In genomic region chr5:47334299-47334698, GRCm38 (mm10) we compare ENCODE assay signal across 27 mouse cellular contexts.
DNase-seq lines count a peak whose midpoint lies in the region; ATAC-seq and TF ChIP-seq lines count a peak whose summit lies in the region.
"Had no signal": no experiment of that assay in that cellular context is flagged by ENCODE, and none has a peak within 500 bp of the region (broad histone marks: within the 10 kb centered on the region; RNA-seq: fewer than 3 reads in every experiment).

No protein-coding gene starts in this region.

- peak; percentile 69 for DNase-seq in cerebellum, postnatal 10 days
- peak; percentile 6 for DNase-seq in gastrocnemius, postnatal 25 days
- no peak for DNase-seq in gastrocnemius, postnatal 36 days
- DNase-seq in midbrain, postnatal 0 days (ENCODE audit: low spot score) = peak; percentile 5
- DNase-seq in layer of hippocampus, adult 9-10 months (ENCODE audit: low spot score) = no peak
- DNase-seq: cerebellum, adult 18-20 months; embryo, embryonic 11 days; kidney, adult 11 months; lung, embryonic 14.5 days; lung, postnatal 14 days; midbrain, embryonic 14.5 days; right cerebral cortex, adult 18-20 months; right cerebral cortex, postnatal 4 days; thymus, adult 2 months; thymus, postnatal 36 days had no signal

- 78% methylated on average over 3 of the region's 3 CpGs for WGBS in midbrain, postnatal 0 days
- 74% methylated on average over 3 of the region's 3 CpGs for WGBS in midbrain, embryonic 15.5 days

- no peak for TF ChIP-seq CTCF in midbrain, postnatal 0 days (IDR thresholded peaks at IDR 0.05)

- no peak overlapping the region for H3K4me2 ChIP-seq in midbrain, postnatal 0 days (ENCODE audit: low read depth, low read length, poor library complexity, severe bottlenecking)
- no peak overlapping the region for H3K4me2 ChIP-seq in midbrain, embryonic 15.5 days
- H3K4me2 ChIP-seq: embryonic facial prominence, embryonic 12.5 days; heart, embryonic 12.5 days; hindbrain, embryonic 15.5 days; kidney, embryonic 15.5 days; liver, embryonic 15.5 days; lung, embryonic 14.5 days had no signal

- H3K9me3 ChIP-seq in midbrain, postnatal 0 days (ENCODE audit: low read length) = no peaks in the 10 kb centered on the region
- H3K9me3 ChIP-seq in midbrain, embryonic 15.5 days = no peaks in the 10 kb centered on the region
- H3K9me3 ChIP-seq: embryonic facial prominence, embryonic 12.5 days; heart, embryonic 12.5 days; hindbrain, embryonic 10.5 days; hindbrain, embryonic 15.5 days; kidney, embryonic 15.5 days; liver, embryonic 15.5 days had no signal

- no peaks in the 10 kb centered on the region for H3K27me3 ChIP-seq in midbrain, postnatal 0 days (ENCODE audit: insufficient read depth, low read length)
- no peaks in the 10 kb centered on the region for H3K27me3 ChIP-seq in midbrain, embryonic 15.5 days (replicated peaks)
- H3K27me3 ChIP-seq: embryonic facial prominence, embryonic 12.5 days; heart, embryonic 12.5 days; hindbrain, embryonic 15.5 days; kidney, embryonic 15.5 days; liver, embryonic 15.5 days had no signal

- intact Hi-C loops in gastrocnemius, postnatal 36 days (cut with DNase I) = no loop called here

- H3K4me3 ChIP-seq in midbrain, postnatal 0 days (ENCODE audit: low read depth, low read length) = no peak overlapping the region
- no peak overlapping the region for H3K4me3 ChIP-seq in midbrain, embryonic 15.5 days
- H3K4me3 ChIP-seq: embryonic facial prominence, embryonic 12.5 days; heart, embryonic 12.5 days; hindbrain, embryonic 10.5 days; hindbrain, embryonic 15.5 days; kidney, embryonic 15.5 days; left cerebral cortex, adult 2 months; liver, embryonic 15.5 days had no signal

- H3K9ac ChIP-seq in midbrain, postnatal 0 days (replicated peaks; ENCODE audit: low read length, poor library complexity, severe bottlenecking) = no peak overlapping the region
- no peak overlapping the region for H3K9ac ChIP-seq in midbrain, embryonic 15.5 days
- H3K9ac ChIP-seq: embryonic facial prominence, embryonic 12.5 days; heart, embryonic 12.5 days; hindbrain, embryonic 15.5 days; kidney, embryonic 15.5 days; liver, embryonic 15.5 days; lung, embryonic 14.5 days had no signal

- H3K27ac ChIP-seq in midbrain, postnatal 0 days (ENCODE audit: low read depth, low read length) = no peak overlapping the region
- no peak overlapping the region for H3K27ac ChIP-seq in midbrain, embryonic 15.5 days
- H3K27ac ChIP-seq: embryonic facial prominence, embryonic 12.5 days; hindbrain, embryonic 10.5 days; hindbrain, embryonic 15.5 days; kidney, embryonic 15.5 days; left cerebral cortex, adult 2 months; liver, embryonic 15.5 days had no signal

- no peaks in the 10 kb centered on the region for H3K36me3 ChIP-seq in midbrain, postnatal 0 days (ENCODE audit: insufficient read depth, low read length)
- H3K36me3 ChIP-seq in midbrain, embryonic 15.5 days (replicated peaks) = no peaks in the 10 kb centered on the region
- H3K36me3 ChIP-seq: embryonic facial prominence, embryonic 12.5 days; heart, embryonic 12.5 days; hindbrain, embryonic 10.5 days; hindbrain, embryonic 15.5 days; kidney, embryonic 15.5 days; liver, embryonic 15.5 days had no signal

- ATAC-seq in cerebellum, adult (ENCODE audit: insufficient number of reproducible peaks, low FRiP score, low TSS enrichment) = no peak
- no peak for ATAC-seq in midbrain, postnatal 0 days (ENCODE audit: low FRiP score)
- no peak for ATAC-seq in midbrain, embryonic 15.5 days (replicated peaks)
- ATAC-seq: forebrain, embryonic 14.5 days; inflammation-experienced regulatory T-cells, adult 6 months; Patski had no signal

- H3K4me1 ChIP-seq in midbrain, postnatal 0 days (ENCODE audit: insufficient read depth, low read length) = no peaks in the 10 kb centered on the region
- H3K4me1 ChIP-seq in midbrain, embryonic 15.5 days = no peaks in the 10 kb centered on the region
- H3K4me1 ChIP-seq: embryonic facial prominence, embryonic 12.5 days; heart, embryonic 12.5 days; hindbrain, embryonic 10.5 days; hindbrain, embryonic 15.5 days; kidney, embryonic 15.5 days; liver, embryonic 15.5 days had no signal

Comparison
In these comparisons a context has a peak if more than half of its experiments do, and no peak if none do; other contexts are left out.
1. DNase-seq: peak in cerebellum, postnatal 10 days (2 of 2), gastrocnemius, postnatal 25 days (single experiment) and midbrain, postnatal 0 days (single experiment); none in gastrocnemius, postnatal 36 days (0 of 2) and layer of hippocampus, adult 9-10 months (single experiment).